Mouse (Mus musculus): Measurements from ENCODE around the gene Ugt3a2. TPM values are rescaled to one million over a fixed set of nuclear protein-coding genes. Genes with fewer than 3 reads are reported as not detected.

The Ugt3a2 gene
- total and polyA plus RNA-seq, 2 experiments from 2014 or later, result not detected

GRCm38 (mm10) chr15:9362801-9363200 is 27.5 kb downstream of the Ugt3a2 start:
- Histone ChIP-seq H3K27me3 (ENCODE audit: insufficient read depth, low read length) (no peaks in the 10 kb centered on the region), H3K9ac (no peak overlapping the region), H3K4me1 (ENCODE audit: insufficient read depth) (no peaks in the 10 kb centered on the region), H3K36me3 (ENCODE audit: insufficient read depth) (no peaks in the 10 kb centered on the region), H3K4me3 (ENCODE audit: low read depth, low read length) (no peak overlapping the region), H3K27ac (ENCODE audit: low read depth, low read length) (no peak overlapping the region), H3K4me2 (ENCODE audit: low read depth) (no peak overlapping the region), H3K9me3 (ENCODE audit: low read length) (no peaks in the 10 kb centered on the region)
- 67% methylated on average over 2 of the region's 2 CpGs for WGBS
- DNase-seq, result no peak
- TF ChIP-seq CTCF (IDR thresholded peaks at IDR 0.05; ENCODE audit: low read depth), result no peak
- no peak for ATAC-seq

DNA sequence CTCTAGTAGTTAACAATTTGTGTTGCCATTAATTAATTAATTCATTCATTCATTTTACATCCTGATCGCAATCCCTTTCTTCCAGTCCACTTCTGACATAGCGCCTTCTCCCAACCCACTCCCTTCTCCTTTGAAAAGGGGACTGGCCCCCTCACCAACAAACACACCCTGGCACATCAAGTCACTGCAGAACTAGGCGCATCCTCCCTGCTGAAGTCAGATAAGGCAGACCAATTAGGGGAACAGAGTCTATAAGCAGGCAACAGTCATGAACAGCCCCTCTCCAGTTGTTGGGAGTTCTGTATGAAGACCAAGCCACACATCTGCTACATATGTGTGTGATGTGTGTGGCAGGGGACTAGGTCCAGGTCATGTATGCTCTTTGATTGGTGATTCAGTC is 33.4 kb downstream of the Ugt3a2 start:
- H3K27ac ChIP-seq (ENCODE audit: low read depth, low read length), result no peak overlapping the region
- no peaks in the 10 kb centered on the region for H3K9me3 ChIP-seq (ENCODE audit: low read length)
- H3K9ac ChIP-seq, result no peak overlapping the region
- H3K4me2 ChIP-seq (ENCODE audit: low read depth), result no peak overlapping the region
- TF ChIP-seq CTCF (IDR thresholded peaks at IDR 0.05; ENCODE audit: low read depth), result no peak
- DNase-seq, result no peak
- no peaks in the 10 kb centered on the region for H3K4me1 ChIP-seq (ENCODE audit: insufficient read depth)
- no peaks in the 10 kb centered on the region for H3K27me3 ChIP-seq (ENCODE audit: insufficient read depth, low read length)
- 80% methylated on average over 3 of the region's 3 CpGs for WGBS
- no peak for ATAC-seq
- no peaks in the 10 kb centered on the region for H3K36me3 ChIP-seq (ENCODE audit: insufficient read depth)
- H3K4me3 ChIP-seq (ENCODE audit: low read depth, low read length), result no peak overlapping the region

DNA sequence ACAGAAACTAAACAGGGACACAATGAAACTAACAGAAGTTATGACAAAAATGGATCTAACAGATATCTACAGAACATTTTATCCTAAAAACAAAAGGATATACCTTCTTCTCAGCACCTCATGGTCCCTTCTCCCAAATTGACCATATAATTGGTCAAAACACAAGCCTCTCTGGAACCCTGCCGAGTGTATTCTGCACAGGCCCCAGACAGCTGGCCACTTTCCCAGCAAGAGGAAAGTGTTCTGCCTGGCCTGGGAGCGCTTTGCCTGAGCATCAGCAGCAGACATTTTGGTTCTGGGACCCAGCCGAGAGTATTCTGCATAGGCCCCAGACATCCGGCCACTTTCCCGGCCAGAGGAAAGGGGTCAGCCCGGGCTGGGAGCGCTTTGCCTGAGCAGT is 40.9 kb downstream of the Ugt3a2 start:
- H3K9me3 ChIP-seq (ENCODE audit: low read length), result no peaks in the 10 kb centered on the region
- H3K4me3 ChIP-seq (ENCODE audit: low read depth, low read length), result no peak overlapping the region
- no peak overlapping the region for H3K9ac ChIP-seq
- H3K36me3 ChIP-seq (ENCODE audit: insufficient read depth), result no peaks in the 10 kb centered on the region
- H3K4me1 ChIP-seq (ENCODE audit: insufficient read depth), result no peaks in the 10 kb centered on the region
- H3K27me3 ChIP-seq (ENCODE audit: insufficient read depth, low read length), result no peaks in the 10 kb centered on the region
- WGBS, result 92% methylated on average over 7 of the region's 7 CpGs
- H3K4me2 ChIP-seq (ENCODE audit: low read depth), result no peak overlapping the region
- TF ChIP-seq CTCF (IDR thresholded peaks at IDR 0.05; ENCODE audit: low read depth), result no peak
- DNase-seq (no peak), ATAC-seq (no peak)
- H3K27ac ChIP-seq (ENCODE audit: low read depth, low read length), result no peak overlapping the region

DNA sequence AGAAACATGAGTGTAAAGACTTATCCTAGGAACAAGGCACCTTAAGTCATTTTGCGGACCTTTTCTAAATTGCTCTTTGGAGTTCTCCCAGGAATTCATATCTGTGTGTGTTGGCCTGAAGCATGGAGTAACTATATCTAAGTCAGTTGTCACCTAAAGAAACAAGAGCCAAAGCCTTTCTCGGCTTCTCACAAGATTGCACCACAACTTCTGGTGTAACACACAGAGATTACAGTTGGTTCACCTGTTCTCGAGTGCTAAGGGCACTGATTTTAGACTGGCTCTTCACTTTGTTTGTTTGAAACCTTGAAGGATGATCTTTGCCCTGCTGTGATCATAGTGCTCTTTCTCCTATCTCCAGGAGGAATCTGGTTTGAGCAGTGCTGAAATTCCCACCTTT is 74.1 kb downstream of the Ugt3a2 start:
- DNase-seq (no peak), ATAC-seq (no peak)
- 93% methylated on average over 3 of the region's 3 CpGs for WGBS
- no peaks in the 10 kb centered on the region for H3K27me3 ChIP-seq (ENCODE audit: insufficient read depth, low read length)
- no peak for TF ChIP-seq CTCF (IDR thresholded peaks at IDR 0.05; ENCODE audit: low read depth)
- H3K4me2 ChIP-seq (ENCODE audit: low read depth), result no peak overlapping the region
- no peak overlapping the region for H3K9ac ChIP-seq
- H3K36me3 ChIP-seq (ENCODE audit: insufficient read depth), result no peaks in the 10 kb centered on the region
- no peaks in the 10 kb centered on the region for H3K4me1 ChIP-seq (ENCODE audit: insufficient read depth)
- no peak overlapping the region for H3K27ac ChIP-seq (ENCODE audit: low read depth, low read length)
- no peak overlapping the region for H3K4me3 ChIP-seq (ENCODE audit: low read depth, low read length)
- no peaks in the 10 kb centered on the region for H3K9me3 ChIP-seq (ENCODE audit: low read length)

Other genes with a start within 250 kb of the Ugt3a2 start
- 19.2 and 23.2 TPM in 2 replicates for gene Lmbrd2, start 195.0 kb upstream of the Ugt3a2 start, total RNA-seq (2014; rRNA removed)
- gene Lmbrd2, start 195.0 kb upstream of the Ugt3a2 start, polyA plus RNA-seq (2015; fragmentation: Nextera tagmentation; extraction: Ambion mirVana), result 2.3 and 3.3 TPM in 2 replicates
- 11.0 and 11.5 TPM in 2 replicates for gene Skp2, start 180.1 kb upstream of the Ugt3a2 start, total RNA-seq (2014; rRNA removed)
- 8.0 and 9.5 TPM in 2 replicates for gene Skp2, start 180.1 kb upstream of the Ugt3a2 start, polyA plus RNA-seq (2015; fragmentation: Nextera tagmentation; extraction: Ambion mirVana)
- gene Ugt3a1, start 58.7 kb upstream of the Ugt3a2 start, total RNA-seq (2014; rRNA removed), result not detected in 2 replicates
- gene Ugt3a1, start 58.7 kb upstream of the Ugt3a2 start, polyA plus RNA-seq (2015; fragmentation: Nextera tagmentation; extraction: Ambion mirVana), result not detected in 2 replicates
- 2.7 and 6.9 TPM in 2 replicates for gene Capsl, start 100.5 kb downstream of the Ugt3a2 start, total RNA-seq (2014; rRNA removed)
- gene Capsl, start 100.5 kb downstream of the Ugt3a2 start, polyA plus RNA-seq (2015; fragmentation: Nextera tagmentation; extraction: Ambion mirVana), result 7.0 and 9.2 TPM in 2 replicates
- 0.05 TPM in 1 of 2 replicates, not detected in the other for gene Il7r, start 194.6 kb downstream of the Ugt3a2 start, total RNA-seq (2014; rRNA removed)
- gene Il7r, start 194.6 kb downstream of the Ugt3a2 start, polyA plus RNA-seq (2015; fragmentation: Nextera tagmentation; extraction: Ambion mirVana), result not detected in 2 replicates